Mouse (Mus musculus) E14TG2a.4 (cell line): ENCODE data around the gene Rgs13.

Source experiments
- H3K27me3 ChIP-seq: 2 replicates; pipeline ENCODE4 v1.6.1; 2014; ENCODE audit warnings: low read length, control low read depth; ENCODE audit not compliant: insufficient read depth
- H3K36me3 ChIP-seq: 2 replicates; pipeline ENCODE4 v1.6.1; 2014; ENCODE audit warnings: low read length, control low read depth; ENCODE audit not compliant: insufficient read depth
- H3K4me1 ChIP-seq: replicated peaks from 2 replicates; pipeline ENCODE4 v1.6.1; 2014; ENCODE audit warnings: low read depth, low read length, control low read depth
- H3K4me3 ChIP-seq: replicated peaks from 2 replicates; pipeline ENCODE4 v1.5.1; 2014; ENCODE audit warnings: mild to moderate bottlenecking, low read length
- H3K9me3 ChIP-seq: 2 replicates; pipeline ENCODE4 v1.6.1; 2014; ENCODE audit warnings: low read length, control low read depth
- CTCF ChIP-seq: conservative IDR thresholded peaks from 2 replicates; pipeline ENCODE4 v1.5.1; 2014; ENCODE audit warnings: low read length
- NANOG ChIP-seq: IDR thresholded peaks from 2 replicates; pipeline ENCODE4 v1.6.1; 2014; ENCODE audit warnings: borderline replicate concordance, low read length, mixed read lengths
- POU5F1 ChIP-seq: IDR thresholded peaks from 2 replicates; pipeline ENCODE4 v1.6.1; 2014; ENCODE audit warnings: low read length, borderline replicate concordance

The Rgs13 gene

DNA sequence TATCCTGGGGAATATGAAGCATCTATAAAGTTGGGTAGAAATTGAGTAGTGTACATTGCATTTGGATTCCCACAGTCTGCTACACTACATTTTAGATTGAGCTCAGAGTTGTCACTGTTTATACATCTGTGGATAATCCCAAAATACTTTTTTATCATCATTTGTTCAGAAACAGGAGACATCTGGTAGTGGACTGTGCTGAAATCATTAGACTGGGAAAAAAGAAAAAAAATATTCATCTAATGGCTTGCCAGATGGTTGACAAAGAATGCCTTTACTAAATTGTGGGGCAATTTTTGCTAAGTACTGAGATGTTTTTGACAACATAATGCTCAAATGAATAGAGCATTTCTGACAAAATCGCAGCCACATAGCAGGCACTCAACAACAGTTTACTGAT lies 86.8 kb downstream of the Rgs13 start:
- no peaks in the 10 kb centered on the region for H3K4me1 ChIP-seq
- TF ChIP-seq NANOG (no peak), POU5F1 (no peak), CTCF (no peak)
- no peaks in the 10 kb centered on the region for H3K9me3 ChIP-seq
- H3K4me3 ChIP-seq = no peak overlapping the region
- H3K27me3 ChIP-seq = no peaks in the 10 kb centered on the region
- H3K36me3 ChIP-seq = no peaks in the 10 kb centered on the region
